Comparison of ENCODE assay signal across 9 mouse cellular contexts in genomic region chr5:112182775-112183174, GRCm38 (mm10).
DNase-seq lines count a peak whose midpoint lies in the region; ATAC-seq and TF ChIP-seq lines count a peak whose summit lies in the region.
"Had no signal": no experiment of that assay in that cellular context is flagged by ENCODE, and none has a peak within 500 bp of the region (broad histone marks: within the 10 kb centered on the region; RNA-seq: fewer than 3 reads in every experiment).

No protein-coding gene starts in this region.

- peak; percentile 27 for DNase-seq in 3T3-L1 (ENCODE audit: low read depth, low spot score)
- DNase-seq in embryonic facial prominence, embryonic 10.5 days (ENCODE audit: low spot score) = peak; percentile 59
- DNase-seq in urinary bladder, postnatal 10 days (ENCODE audit: low spot score) = no peak

- no peaks in the 10 kb centered on the region for H3K9me3 ChIP-seq in intestine, postnatal 0 days (ENCODE audit: control insufficient read depth)
- no peaks in the 10 kb centered on the region for H3K9me3 ChIP-seq in intestine, embryonic 15.5 days
- H3K9me3 ChIP-seq in embryonic facial prominence, embryonic 10.5 days = no peaks in the 10 kb centered on the region
- H3K9me3 ChIP-seq: embryonic facial prominence, embryonic 12.5 days had no signal

- TF ChIP-seq CTCF in intestine, postnatal 0 days (IDR thresholded peaks at IDR 0.05; ENCODE audit: low read depth) = peak; percentile 76
- TF ChIP-seq CTCF in C2C12 (IDR thresholded peaks at IDR 0.05; ENCODE audit: control insufficient read depth, insufficient read depth, insufficient read length) = peak; percentile 41

- no peaks in the 10 kb centered on the region for H3K27me3 ChIP-seq in intestine, postnatal 0 days (replicated peaks; ENCODE audit: control insufficient read depth, insufficient read depth, low read length)
- no peaks in the 10 kb centered on the region; the same call in 1 of the 2 replicates for H3K27me3 ChIP-seq in intestine, embryonic 15.5 days (replicated peaks)
- H3K27me3 ChIP-seq in C2C12 (ENCODE audit: control insufficient read depth, insufficient read depth, insufficient read length) = peaks cover 35% of the 10 kb centered on the region
- H3K27me3 ChIP-seq in embryonic facial prominence, embryonic 10.5 days (replicated peaks; ENCODE audit: low read depth, poor library complexity, severe bottlenecking) = peaks cover 34% of the 10 kb centered on the region; the same call in 1 of the 2 replicates

- no peak overlapping the region for H3K4me3 ChIP-seq in intestine, postnatal 0 days (ENCODE audit: low read depth, low read length)
- no peak overlapping the region for H3K4me3 ChIP-seq in intestine, embryonic 15.5 days (replicated peaks)
- no peak overlapping the region for H3K4me3 ChIP-seq in C2C12 (ENCODE audit: insufficient read depth, poor library complexity, severe bottlenecking)
- H3K4me3 ChIP-seq in embryonic facial prominence, embryonic 10.5 days = no peak overlapping the region
- H3K4me3 ChIP-seq: embryonic facial prominence, embryonic 12.5 days; myocyte had no signal

- no peak overlapping the region for H3K27ac ChIP-seq in intestine, postnatal 0 days (ENCODE audit: low read depth, low read length)
- H3K27ac ChIP-seq in intestine, embryonic 15.5 days = no peak overlapping the region
- no peak overlapping the region for H3K27ac ChIP-seq in embryonic facial prominence, embryonic 10.5 days (replicated peaks)
- H3K27ac ChIP-seq: embryonic facial prominence, embryonic 12.5 days had no signal

- no peaks in the 10 kb centered on the region for H3K79me3 ChIP-seq in C2C12 (ENCODE audit: low read depth)

- H3K4me1 ChIP-seq in intestine, postnatal 0 days (replicated peaks; ENCODE audit: control insufficient read depth, insufficient read depth, low read length) = no peaks in the 10 kb centered on the region
- H3K4me1 ChIP-seq in intestine, embryonic 15.5 days (replicated peaks) = peaks cover 4% of the 10 kb centered on the region; the same call in 1 of the 2 replicates
- H3K4me1 ChIP-seq in embryonic facial prominence, embryonic 10.5 days = peaks cover 20% of the 10 kb centered on the region
- H3K4me1 ChIP-seq: embryonic facial prominence, embryonic 12.5 days had no signal

- no peak overlapping the region for H3ac ChIP-seq in C2C12 (ENCODE audit: control insufficient read depth, insufficient read length, low read depth)

- no peaks in the 10 kb centered on the region for H3K79me2 ChIP-seq in C2C12 (ENCODE audit: control insufficient read depth, insufficient read depth)

- 47% methylated on average over 8 of the region's 8 CpGs for WGBS in intestine, postnatal 0 days
- 39% methylated on average over 8 of the region's 8 CpGs for WGBS in intestine, embryonic 15.5 days
- 39% methylated on average over 8 of the region's 8 CpGs for WGBS in embryonic facial prominence, embryonic 10.5 days

- no peak overlapping the region for H3K9ac ChIP-seq in intestine, postnatal 0 days (ENCODE audit: low read depth, low read length)
- H3K9ac ChIP-seq in intestine, embryonic 15.5 days = no peak overlapping the region
- H3K9ac ChIP-seq: embryonic facial prominence, embryonic 12.5 days had no signal

- H3K36me3 ChIP-seq in intestine, postnatal 0 days (ENCODE audit: control insufficient read depth, insufficient read depth) = no peaks in the 10 kb centered on the region
- H3K36me3 ChIP-seq in intestine, embryonic 15.5 days = no peaks in the 10 kb centered on the region
- no peaks in the 10 kb centered on the region for H3K36me3 ChIP-seq in C2C12 (ENCODE audit: control insufficient read depth, insufficient read depth)
- no peaks in the 10 kb centered on the region for H3K36me3 ChIP-seq in embryonic facial prominence, embryonic 10.5 days (replicated peaks)
- H3K36me3 ChIP-seq: embryonic facial prominence, embryonic 12.5 days had no signal

- no peak overlapping the region for H3K4me2 ChIP-seq in intestine, postnatal 0 days (replicated peaks; ENCODE audit: low read depth)
- no peak overlapping the region for H3K4me2 ChIP-seq in intestine, embryonic 15.5 days (replicated peaks)
- H3K4me2 ChIP-seq: embryonic facial prominence, embryonic 12.5 days had no signal

- ATAC-seq in intestine, postnatal 0 days = no peak
- no peak for ATAC-seq in intestine, embryonic 15.5 days
- peak; percentile 38; the same call in 1 of the 2 replicates for ATAC-seq in megakaryocyte progenitor cell, adult 5-6 weeks (replicated peaks; ENCODE audit: poor library complexity)

TF ChIP-seq in C2C12, 6 proteins besides CTCF, POLR2A, EP300 and RAD21:
- TF ChIP-seq FOSL1 (IDR thresholded peaks at IDR 0.05; ENCODE audit: insufficient read depth, low read length, poor library complexity, severe bottlenecking) = no peak
- TF ChIP-seq USF1 (IDR thresholded peaks at IDR 0.05; ENCODE audit: low read depth) = no peak
